Mouse (Mus musculus): ENCODE measurements around the gene Ppp1r27. TPM values are rescaled to one million over a fixed set of nuclear protein-coding genes. Genes with fewer than 3 reads are reported as not detected.

Gene Ppp1r27
- polyA plus RNA-seq, 1 experiment, result 0.51 TPM

GRCm38 (mm10) chr11:120579316-120580107 is 28.6 kb upstream of the Ppp1r27 start:
- H3K27ac ChIP-seq (ENCODE audit: insufficient read depth, low read depth, low read length), result peak overlapping the region; percentile 73
- H3K36me3 ChIP-seq (ENCODE audit: control insufficient read depth, insufficient read depth, low read length), result peaks cover 26% of the 10 kb centered on the region
- TF ChIP-seq CTCF (IDR thresholded peaks at IDR 0.05; ENCODE audit: extremely low read depth, insufficient read length, insufficient replicate concordance, low read depth, low read length) (peak; percentile 91; the same call in 1 of the 2 replicates), POLR2A (IDR thresholded peaks at IDR 0.05; ENCODE audit: low read depth, low read length) (peak; percentile 31; the same call in 1 of the 2 replicates)
- no peaks in the 10 kb centered on the region for H3K27me3 ChIP-seq (ENCODE audit: control insufficient read depth, insufficient read depth, low read length)
- peaks cover 38% of the 10 kb centered on the region for H3K4me1 ChIP-seq (ENCODE audit: control insufficient read depth, insufficient read depth, insufficient read length, low read length)
- 52% methylated on average over 15 of the region's 15 CpGs for WGBS
- H3K4me3 ChIP-seq (ENCODE audit: low read depth, low read length), result peak overlapping the region; percentile 81

- Histone ChIP-seq H3K36me3 (ENCODE audit: control insufficient read depth, insufficient read depth, low read length) (peaks cover 26% of the 10 kb centered on the region), H3K4me1 (ENCODE audit: control insufficient read depth, insufficient read depth, insufficient read length, low read length) (peaks cover 41% of the 10 kb centered on the region), H3K4me3 (ENCODE audit: low read depth, low read length) (no peak overlapping the region), H3K27ac (ENCODE audit: insufficient read depth, low read depth, low read length) (no peak overlapping the region), H3K27me3 (ENCODE audit: control insufficient read depth, insufficient read depth, low read length) (no peaks in the 10 kb centered on the region)
- TF ChIP-seq POLR2A (IDR thresholded peaks at IDR 0.05; ENCODE audit: low read depth, low read length) (no peak), CTCF (IDR thresholded peaks at IDR 0.05; ENCODE audit: extremely low read depth, insufficient read length, insufficient replicate concordance, low read depth, low read length) (no peak)
- WGBS, result 92% methylated on average over 11 of the region's 11 CpGs
These were observed 27.8 kb upstream of the Ppp1r27 start for GRCm38 (mm10) chr11:120578694-120579243.

- Histone ChIP-seq H3K27ac (ENCODE audit: insufficient read depth, low read depth, low read length) (peak overlapping the region; percentile 93), H3K4me3 (ENCODE audit: low read depth, low read length) (no peak overlapping the region), H3K27me3 (ENCODE audit: control insufficient read depth, insufficient read depth, low read length) (no peaks in the 10 kb centered on the region), H3K36me3 (ENCODE audit: control insufficient read depth, insufficient read depth, low read length) (peaks cover 26% of the 10 kb centered on the region), H3K4me1 (ENCODE audit: control insufficient read depth, insufficient read depth, insufficient read length, low read length) (peaks cover 41% of the 10 kb centered on the region)
- TF ChIP-seq CTCF (IDR thresholded peaks at IDR 0.05; ENCODE audit: extremely low read depth, insufficient read length, insufficient replicate concordance, low read depth, low read length), result no peak
- TF ChIP-seq POLR2A (IDR thresholded peaks at IDR 0.05; ENCODE audit: low read depth, low read length), result no peak
- 63% methylated on average over 10 of the region's 10 CpGs for WGBS
These were observed 27.2 kb upstream of the Ppp1r27 start for GRCm38 (mm10) chr11:120578024-120578693.

- TF ChIP-seq CTCF (IDR thresholded peaks at IDR 0.05; ENCODE audit: extremely low read depth, insufficient read length, insufficient replicate concordance, low read depth, low read length) (no peak), POLR2A (IDR thresholded peaks at IDR 0.05; ENCODE audit: low read depth, low read length) (0 out of 2 replicates have a peak, but pooled peaks have one; percentile 8)
- Histone ChIP-seq H3K27ac (ENCODE audit: insufficient read depth, low read depth, low read length) (peak overlapping the region; percentile 93), H3K27me3 (ENCODE audit: control insufficient read depth, insufficient read depth, low read length) (no peaks in the 10 kb centered on the region), H3K36me3 (ENCODE audit: control insufficient read depth, insufficient read depth, low read length) (peaks cover 26% of the 10 kb centered on the region), H3K4me1 (ENCODE audit: control insufficient read depth, insufficient read depth, insufficient read length, low read length) (peaks cover 41% of the 10 kb centered on the region), H3K4me3 (ENCODE audit: low read depth, low read length) (peak overlapping the region; percentile 35)
- WGBS, result 46% methylated on average over 7 of the region's 7 CpGs
These were observed 26.5 kb upstream of the Ppp1r27 start for GRCm38 (mm10) chr11:120577211-120578023.

- WGBS, result 53% methylated on average over 3 of the region's 3 CpGs
- Histone ChIP-seq H3K4me3 (ENCODE audit: low read depth, low read length) (no peak overlapping the region; the same call in 1 of the 2 replicates), H3K27me3 (ENCODE audit: control insufficient read depth, insufficient read depth, low read length) (no peaks in the 10 kb centered on the region), H3K4me1 (ENCODE audit: control insufficient read depth, insufficient read depth, insufficient read length, low read length) (peaks cover 35% of the 10 kb centered on the region), H3K36me3 (ENCODE audit: control insufficient read depth, insufficient read depth, low read length) (peaks cover 27% of the 10 kb centered on the region), H3K27ac (ENCODE audit: insufficient read depth, low read depth, low read length) (peak overlapping the region; percentile 94)
- TF ChIP-seq POLR2A (IDR thresholded peaks at IDR 0.05; ENCODE audit: low read depth, low read length), result peak; percentile 72; the same call in 1 of the 2 replicates
- no peak for TF ChIP-seq CTCF (IDR thresholded peaks at IDR 0.05; ENCODE audit: extremely low read depth, insufficient read length, insufficient replicate concordance, low read depth, low read length)
These were observed 25.5 kb upstream of the Ppp1r27 start for GRCm38 (mm10) chr11:120576365-120576981.

GRCm38 (mm10) chr11:120575940-120576339 is 25.0 kb upstream of the Ppp1r27 start:
- TF ChIP-seq CTCF (IDR thresholded peaks at IDR 0.05; ENCODE audit: extremely low read depth, insufficient read length, insufficient replicate concordance, low read depth, low read length) (no peak), POLR2A (IDR thresholded peaks at IDR 0.05; ENCODE audit: low read depth, low read length) (no peak)
- Histone ChIP-seq H3K36me3 (ENCODE audit: control insufficient read depth, insufficient read depth, low read length) (peaks cover 32% of the 10 kb centered on the region), H3K27ac (ENCODE audit: insufficient read depth, low read depth, low read length) (peak overlapping the region; percentile 94), H3K4me3 (ENCODE audit: low read depth, low read length) (no peak overlapping the region), H3K27me3 (ENCODE audit: control insufficient read depth, insufficient read depth, low read length) (no peaks in the 10 kb centered on the region), H3K4me1 (ENCODE audit: control insufficient read depth, insufficient read depth, insufficient read length, low read length) (peaks cover 35% of the 10 kb centered on the region)

Data from small intestine, adult 2 months (tissue).